Mouse (Mus musculus): Measurements from ENCODE around the gene Rps6ka5. TPM values are rescaled to one million over a fixed set of nuclear protein-coding genes. Genes with fewer than 3 reads are reported as not detected.

Gene Rps6ka5
- polyA plus RNA-seq, 1 experiment from 2014 or later = 14.4 TPM

- no peak for ATAC-seq
- H3K4me3 ChIP-seq (replicated peaks; ENCODE audit: low read length) = no peak overlapping the region
- 77% methylated on average over 3 of the region's 3 CpGs for WGBS
Measured at GRCm38 (mm10) chr12:100605596-100605995, 121.2 kb downstream of the Rps6ka5 start.

GRCm38 (mm10) chr12:100604540-100604939 is 122.2 kb downstream of the Rps6ka5 start:
- H3K4me3 ChIP-seq (replicated peaks; ENCODE audit: low read length) = no peak overlapping the region
- no peaks in the 10 kb centered on the region for H3K9me3 ChIP-seq (ENCODE audit: control insufficient read depth, low read length)
- no peak overlapping the region for H3K9ac ChIP-seq (replicated peaks; ENCODE audit: low read depth, low read length)
- H3K27me3 ChIP-seq (replicated peaks; ENCODE audit: control insufficient read depth, insufficient read depth, low read length) = no peaks in the 10 kb centered on the region
- H3K36me3 ChIP-seq (ENCODE audit: control insufficient read depth, insufficient read depth) = no peaks in the 10 kb centered on the region
- 3% methylated on average over 1 of the region's 1 CpGs for WGBS
- H3K4me1 ChIP-seq (replicated peaks; ENCODE audit: control insufficient read depth, insufficient read depth, low read length) = no peaks in the 10 kb centered on the region
- no peak overlapping the region for H3K4me2 ChIP-seq (ENCODE audit: low read length)
- peak; percentile 77 for ATAC-seq
- no peak overlapping the region for H3K27ac ChIP-seq (ENCODE audit: low read length)

More at GRCm38 (mm10) chr12:100605596-100605995, 121.2 kb downstream of the Rps6ka5 start:
- H3K27me3 ChIP-seq (replicated peaks; ENCODE audit: control insufficient read depth, insufficient read depth, low read length) = no peaks in the 10 kb centered on the region
- H3K4me1 ChIP-seq (replicated peaks; ENCODE audit: control insufficient read depth, insufficient read depth, low read length) = no peaks in the 10 kb centered on the region
- no peak overlapping the region for H3K9ac ChIP-seq (replicated peaks; ENCODE audit: low read depth, low read length)
- no peaks in the 10 kb centered on the region for H3K36me3 ChIP-seq (ENCODE audit: control insufficient read depth, insufficient read depth)
- H3K27ac ChIP-seq (ENCODE audit: low read length) = no peak overlapping the region
- H3K4me2 ChIP-seq (ENCODE audit: low read length) = no peak overlapping the region
- H3K9me3 ChIP-seq (ENCODE audit: control insufficient read depth, low read length) = no peaks in the 10 kb centered on the region

DNA sequence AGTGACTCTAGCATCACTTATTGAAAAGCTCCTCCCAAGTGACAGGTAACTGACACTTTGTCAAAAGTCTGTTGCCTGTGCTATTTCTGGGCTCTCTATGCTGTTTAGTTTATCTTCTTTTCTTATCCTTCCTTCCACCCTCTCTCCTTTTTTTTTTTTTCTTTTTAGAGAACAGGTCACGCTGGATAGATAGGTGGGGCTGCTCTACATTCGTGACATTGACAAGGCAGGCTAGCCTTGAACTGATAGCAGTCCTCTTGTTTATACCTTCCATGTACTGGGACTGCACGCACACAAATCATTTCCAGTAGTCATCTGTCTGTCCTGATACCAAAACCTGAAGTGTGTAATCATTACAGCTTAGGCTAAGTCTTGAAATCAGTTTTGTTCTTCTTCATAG is 132.1 kb downstream of the Rps6ka5 start:
- Histone ChIP-seq H3K9me3 (ENCODE audit: control insufficient read depth, low read length) (no peaks in the 10 kb centered on the region), H3K9ac (replicated peaks; ENCODE audit: low read depth, low read length) (no peak overlapping the region), H3K27ac (ENCODE audit: low read length) (no peak overlapping the region), H3K4me1 (replicated peaks; ENCODE audit: control insufficient read depth, insufficient read depth, low read length) (no peaks in the 10 kb centered on the region), H3K36me3 (ENCODE audit: control insufficient read depth, insufficient read depth) (no peaks in the 10 kb centered on the region), H3K27me3 (replicated peaks; ENCODE audit: control insufficient read depth, insufficient read depth, low read length) (no peaks in the 10 kb centered on the region), H3K4me3 (replicated peaks; ENCODE audit: low read length) (no peak overlapping the region), H3K4me2 (ENCODE audit: low read length) (no peak overlapping the region)
- no peak for ATAC-seq
- WGBS = 87% methylated on average over 3 of the region's 3 CpGs

DNA sequence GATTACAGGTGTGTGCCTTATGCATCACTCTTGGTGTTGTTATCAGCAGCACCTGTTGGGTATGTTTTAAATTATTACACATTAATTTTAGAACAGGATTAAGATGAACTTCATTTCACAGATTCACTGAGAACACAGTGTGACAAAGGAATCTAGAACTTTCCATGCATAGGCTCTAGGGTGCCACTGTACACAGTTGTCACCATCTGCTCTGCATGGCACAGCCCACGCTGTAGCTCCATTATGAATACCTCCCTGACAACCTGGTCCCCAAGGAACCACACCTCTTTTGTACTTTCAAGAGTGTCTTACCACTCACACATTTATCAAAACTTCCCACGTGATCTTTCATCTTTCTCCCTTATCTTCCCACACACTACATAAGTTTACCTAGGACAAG is 140.2 kb downstream of the Rps6ka5 start:
- Histone ChIP-seq H3K9ac (replicated peaks; ENCODE audit: low read depth, low read length) (no peak overlapping the region), H3K9me3 (ENCODE audit: control insufficient read depth, low read length) (no peaks in the 10 kb centered on the region), H3K27ac (ENCODE audit: low read length) (no peak overlapping the region), H3K4me3 (replicated peaks; ENCODE audit: low read length) (no peak overlapping the region), H3K36me3 (ENCODE audit: control insufficient read depth, insufficient read depth) (no peaks in the 10 kb centered on the region), H3K4me2 (ENCODE audit: low read length) (no peak overlapping the region), H3K4me1 (replicated peaks; ENCODE audit: control insufficient read depth, insufficient read depth, low read length) (no peaks in the 10 kb centered on the region), H3K27me3 (replicated peaks; ENCODE audit: control insufficient read depth, insufficient read depth, low read length) (no peaks in the 10 kb centered on the region)
- WGBS = 85% methylated on average over 2 of the region's 2 CpGs
- ATAC-seq = no peak

DNA sequence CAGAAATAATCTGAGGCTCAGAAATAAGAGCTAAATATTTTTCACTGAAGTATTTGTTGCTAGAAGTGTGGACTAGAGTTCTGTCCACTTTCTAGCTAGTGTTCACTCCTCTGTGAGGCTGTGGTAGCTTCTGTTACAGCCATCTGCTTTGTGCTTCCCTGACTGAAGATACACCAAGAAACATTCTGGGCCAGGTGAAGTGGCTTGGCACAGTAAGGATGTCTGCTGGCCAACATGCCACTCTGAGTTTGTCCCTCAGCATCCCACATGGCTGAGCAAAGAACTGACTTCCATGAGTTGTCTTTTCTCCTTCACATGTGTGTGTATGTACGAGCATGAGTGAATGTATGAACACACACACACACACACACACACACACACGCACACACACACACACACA is 147.6 kb downstream of the Rps6ka5 start:
- Histone ChIP-seq H3K27me3 (replicated peaks; ENCODE audit: control insufficient read depth, insufficient read depth, low read length) (no peaks in the 10 kb centered on the region), H3K4me2 (ENCODE audit: low read length) (no peak overlapping the region), H3K9ac (replicated peaks; ENCODE audit: low read depth, low read length) (no peak overlapping the region), H3K36me3 (ENCODE audit: control insufficient read depth, insufficient read depth) (no peaks in the 10 kb centered on the region), H3K4me1 (replicated peaks; ENCODE audit: control insufficient read depth, insufficient read depth, low read length) (no peaks in the 10 kb centered on the region), H3K27ac (ENCODE audit: low read length) (no peak overlapping the region), H3K9me3 (ENCODE audit: control insufficient read depth, low read length) (no peaks in the 10 kb centered on the region), H3K4me3 (replicated peaks; ENCODE audit: low read length) (no peak overlapping the region)
- 78% methylated on average over 2 of the region's 2 CpGs for WGBS
- ATAC-seq = no peak

DNA sequence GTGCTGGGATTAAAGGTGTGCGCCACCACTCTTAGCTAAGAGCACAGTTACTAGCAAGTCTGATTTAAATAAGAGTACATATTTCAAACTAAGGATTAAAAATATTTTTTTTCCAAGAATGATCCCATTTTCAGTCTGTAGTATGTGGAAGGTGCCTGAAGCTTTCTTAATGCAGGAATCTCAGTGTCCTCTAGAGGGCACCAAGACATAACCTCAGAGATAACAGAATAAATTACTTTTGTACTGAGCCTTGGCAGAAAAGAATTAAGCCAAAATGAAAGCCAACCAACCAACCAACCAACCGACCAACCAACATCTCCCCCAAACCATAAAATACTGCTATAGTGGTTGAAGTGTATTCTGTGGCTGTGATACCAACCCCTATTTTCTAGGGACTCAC is 148.5 kb downstream of the Rps6ka5 start:
- no peaks in the 10 kb centered on the region for H3K36me3 ChIP-seq (ENCODE audit: control insufficient read depth, insufficient read depth)
- H3K27me3 ChIP-seq (replicated peaks; ENCODE audit: control insufficient read depth, insufficient read depth, low read length) = no peaks in the 10 kb centered on the region
- H3K9me3 ChIP-seq (ENCODE audit: control insufficient read depth, low read length) = no peaks in the 10 kb centered on the region
- no peak overlapping the region for H3K4me2 ChIP-seq (ENCODE audit: low read length)
- H3K9ac ChIP-seq (replicated peaks; ENCODE audit: low read depth, low read length) = no peak overlapping the region
- no peaks in the 10 kb centered on the region for H3K4me1 ChIP-seq (replicated peaks; ENCODE audit: control insufficient read depth, insufficient read depth, low read length)
- H3K27ac ChIP-seq (ENCODE audit: low read length) = no peak overlapping the region
- peak; percentile 43; the same call in 1 of the 2 replicates for ATAC-seq
- 63% methylated on average over 2 of the region's 2 CpGs for WGBS
- no peak overlapping the region for H3K4me3 ChIP-seq (replicated peaks; ENCODE audit: low read length)

- 82% methylated on average over 3 of the region's 3 CpGs for WGBS
- no peak overlapping the region for H3K9ac ChIP-seq (replicated peaks; ENCODE audit: low read depth, low read length)
- H3K36me3 ChIP-seq (ENCODE audit: control insufficient read depth, insufficient read depth) = peaks cover 2% of the 10 kb centered on the region
- H3K27ac ChIP-seq (ENCODE audit: low read length) = no peak overlapping the region
- no peak overlapping the region for H3K4me3 ChIP-seq (replicated peaks; ENCODE audit: low read length)
- no peaks in the 10 kb centered on the region for H3K9me3 ChIP-seq (ENCODE audit: control insufficient read depth, low read length)
- H3K4me1 ChIP-seq (replicated peaks; ENCODE audit: control insufficient read depth, insufficient read depth, low read length) = no peaks in the 10 kb centered on the region
- H3K4me2 ChIP-seq (ENCODE audit: low read length) = no peak overlapping the region
- ATAC-seq = no peak
- H3K27me3 ChIP-seq (replicated peaks; ENCODE audit: control insufficient read depth, insufficient read depth, low read length) = no peaks in the 10 kb centered on the region
Measured at GRCm38 (mm10) chr12:100575739-100576138, 151.0 kb downstream of the Rps6ka5 start.

- H3K9me3 ChIP-seq (ENCODE audit: control insufficient read depth, low read length) = no peaks in the 10 kb centered on the region
- H3K27me3 ChIP-seq (replicated peaks; ENCODE audit: control insufficient read depth, insufficient read depth, low read length) = no peaks in the 10 kb centered on the region
- H3K27ac ChIP-seq (ENCODE audit: low read length) = peak overlapping the region; percentile 37
- H3K36me3 ChIP-seq (ENCODE audit: control insufficient read depth, insufficient read depth) = peaks cover 2% of the 10 kb centered on the region
- WGBS = 83% methylated on average over 12 of the region's 12 CpGs
- H3K9ac ChIP-seq (replicated peaks; ENCODE audit: low read depth, low read length) = no peak overlapping the region
- H3K4me3 ChIP-seq (replicated peaks; ENCODE audit: low read length) = no peak overlapping the region
- H3K4me1 ChIP-seq (replicated peaks; ENCODE audit: control insufficient read depth, insufficient read depth, low read length) = no peaks in the 10 kb centered on the region
- H3K4me2 ChIP-seq (ENCODE audit: low read length) = no peak overlapping the region
- ATAC-seq = no peak
Measured at GRCm38 (mm10) chr12:100570522-100571072, 156.2 kb downstream of the Rps6ka5 start.

DNA sequence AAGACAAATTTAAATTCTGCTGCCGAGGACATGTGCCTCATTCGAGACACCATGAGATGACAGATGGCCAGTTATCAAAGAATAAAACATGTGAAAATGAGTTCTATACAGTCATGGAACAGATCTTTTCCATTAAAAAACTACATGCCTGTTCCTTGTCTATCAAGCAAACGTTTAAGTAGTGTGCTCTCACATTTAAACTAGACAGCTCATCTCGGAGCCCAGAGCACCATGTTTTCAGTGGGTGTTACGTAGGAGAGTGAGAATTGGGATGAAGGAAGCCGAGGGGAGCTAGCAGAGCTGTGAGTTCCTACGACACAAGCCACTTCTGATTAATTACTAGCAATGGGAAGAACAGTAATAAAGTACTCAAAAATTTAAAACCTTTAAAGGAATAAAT is 158.0 kb downstream of the Rps6ka5 start:
- ATAC-seq = 0 out of 2 replicates have a peak, but pooled peaks have one; percentile 18
- H3K4me3 ChIP-seq (replicated peaks; ENCODE audit: low read length) = no peak overlapping the region
- H3K9ac ChIP-seq (replicated peaks; ENCODE audit: low read depth, low read length) = no peak overlapping the region
- 67% methylated on average over 7 of the region's 7 CpGs for WGBS
- H3K27me3 ChIP-seq (replicated peaks; ENCODE audit: control insufficient read depth, insufficient read depth, low read length) = no peaks in the 10 kb centered on the region
- H3K27ac ChIP-seq (ENCODE audit: low read length) = 0 out of 2 replicates have a peak overlapping the region, but pooled peaks have one; percentile 18
- H3K36me3 ChIP-seq (ENCODE audit: control insufficient read depth, insufficient read depth) = peaks cover 2% of the 10 kb centered on the region
- no peak overlapping the region for H3K4me2 ChIP-seq (ENCODE audit: low read length)
- no peaks in the 10 kb centered on the region for H3K4me1 ChIP-seq (replicated peaks; ENCODE audit: control insufficient read depth, insufficient read depth, low read length)
- no peaks in the 10 kb centered on the region for H3K9me3 ChIP-seq (ENCODE audit: control insufficient read depth, low read length)

GRCm38 (mm10) chr12:100568105-100568504 is 158.7 kb downstream of the Rps6ka5 start:
- 87% methylated on average over 6 of the region's 6 CpGs for WGBS
- Histone ChIP-seq H3K27me3 (replicated peaks; ENCODE audit: control insufficient read depth, insufficient read depth, low read length) (no peaks in the 10 kb centered on the region), H3K9me3 (ENCODE audit: control insufficient read depth, low read length) (no peaks in the 10 kb centered on the region), H3K9ac (replicated peaks; ENCODE audit: low read depth, low read length) (no peak overlapping the region), H3K27ac (ENCODE audit: low read length) (no peak overlapping the region), H3K36me3 (ENCODE audit: control insufficient read depth, insufficient read depth) (peaks cover 2% of the 10 kb centered on the region), H3K4me2 (ENCODE audit: low read length) (no peak overlapping the region), H3K4me3 (replicated peaks; ENCODE audit: low read length) (no peak overlapping the region), H3K4me1 (replicated peaks; ENCODE audit: control insufficient read depth, insufficient read depth, low read length) (no peaks in the 10 kb centered on the region)
- no peak for ATAC-seq

Measured in forebrain, embryonic 16.5 days (tissue).